Mouse (Mus musculus) layer of hippocampus, postnatal 36 days (tissue): ENCODE measurements at regions not wholly inside any gene's neighbourhood (a gene's known extent, or its start where the extent isn't known, plus 50 kb on each side); places are given as distances from the start of the nearest gene placed in this dataset.
A peak's percentile ranks its signal among the peaks of the same experiment; 100 is the strongest.

ENCODE experiments used
- DNase-seq, 2 experiments: peaks; one replicate each; pipeline ENCODE4 v3.0.0; 2022

DNA sequence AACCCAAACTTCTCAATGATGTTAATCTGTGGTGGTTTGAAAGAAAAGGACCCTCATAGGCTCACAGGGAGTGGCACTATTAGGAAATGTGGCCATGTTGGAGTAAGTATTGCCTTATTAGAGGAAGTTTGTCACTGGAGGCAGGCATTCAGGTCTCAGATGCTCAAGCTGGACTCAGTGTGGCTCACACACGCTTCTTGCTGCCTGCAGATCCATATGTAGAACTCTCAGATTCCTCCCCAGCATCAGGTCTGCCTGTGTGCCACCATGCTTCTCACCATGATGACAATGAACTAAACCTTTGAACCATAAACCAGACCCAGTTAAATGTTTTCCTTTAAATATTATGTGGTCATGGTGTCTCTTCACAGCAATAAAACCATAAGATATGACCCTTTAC lies 104.7 kb upstream of the Tbl1xr1 start:
- DNase-seq, result no peak

- DNase-seq, result no peak
Observed at GRCm38 (mm10) chr3:21973153-21973552, 103.3 kb upstream of the Tbl1xr1 start.

DNA sequence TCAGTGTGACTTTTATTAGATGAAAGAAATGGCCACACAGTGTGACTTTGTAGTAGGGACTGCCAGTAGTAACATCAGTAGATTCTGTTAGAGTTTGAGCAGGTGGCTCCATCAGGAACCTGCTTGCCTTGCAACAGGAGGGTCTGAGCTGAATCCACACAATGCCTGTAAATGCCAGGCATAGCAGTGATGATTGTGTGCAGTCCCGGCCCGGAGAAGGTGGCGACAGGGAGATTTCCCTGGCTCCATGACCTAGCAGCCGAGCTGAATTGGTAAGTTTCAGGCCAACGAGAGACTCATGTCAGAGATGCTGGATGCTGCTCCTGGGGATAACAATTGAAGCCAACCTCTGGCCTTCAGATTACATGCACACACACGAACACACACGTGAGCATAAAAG lies 102.8 kb upstream of the Tbl1xr1 start:
- no peak for DNase-seq

GRCm38 (mm10) chr3:21974766-21975165 lies 101.7 kb upstream of the Tbl1xr1 start:
- DNase-seq, result no peak

DNA sequence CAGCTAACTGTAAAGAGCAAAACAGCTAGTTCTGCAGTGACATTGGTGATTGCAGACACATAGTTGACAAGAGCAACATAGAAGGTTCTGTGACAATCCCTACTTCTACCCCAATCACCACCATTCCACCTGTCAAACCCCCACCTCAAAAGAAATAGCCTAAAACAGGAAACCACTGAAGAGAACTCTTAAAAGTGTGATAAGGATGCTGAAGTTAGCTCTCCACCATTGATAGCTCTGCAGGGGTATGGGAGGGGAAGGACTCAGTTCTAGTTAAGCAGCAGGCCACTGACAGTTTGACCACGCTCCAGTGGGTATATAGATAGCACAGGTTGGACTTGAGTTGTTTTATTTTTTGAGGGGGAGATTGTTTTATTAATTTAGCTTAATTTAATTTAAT lies 98.7 kb upstream of the Tbl1xr1 start:
- no peak for DNase-seq

DNA sequence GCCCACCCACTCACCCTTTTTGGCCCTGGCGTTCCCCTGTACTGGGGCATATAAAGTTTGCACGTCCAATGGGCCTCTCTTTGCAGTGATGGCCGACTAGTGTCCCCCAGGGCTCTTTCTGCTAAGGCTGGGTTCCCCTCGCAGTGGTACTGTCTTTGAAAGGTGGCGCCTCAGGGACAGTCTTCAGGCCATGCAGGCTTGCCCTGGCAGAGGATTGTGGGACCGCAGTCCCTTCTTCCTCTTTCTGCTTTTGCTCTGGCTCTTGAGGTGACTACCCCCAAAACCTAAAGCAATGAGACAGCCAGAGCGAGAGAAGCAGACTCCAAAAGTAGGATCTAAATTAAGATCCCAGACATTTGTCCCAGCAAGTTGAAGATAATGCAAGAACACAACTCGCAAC lies 93.5 kb upstream of the Tbl1xr1 start:
- DNase-seq, result no peak

DNA sequence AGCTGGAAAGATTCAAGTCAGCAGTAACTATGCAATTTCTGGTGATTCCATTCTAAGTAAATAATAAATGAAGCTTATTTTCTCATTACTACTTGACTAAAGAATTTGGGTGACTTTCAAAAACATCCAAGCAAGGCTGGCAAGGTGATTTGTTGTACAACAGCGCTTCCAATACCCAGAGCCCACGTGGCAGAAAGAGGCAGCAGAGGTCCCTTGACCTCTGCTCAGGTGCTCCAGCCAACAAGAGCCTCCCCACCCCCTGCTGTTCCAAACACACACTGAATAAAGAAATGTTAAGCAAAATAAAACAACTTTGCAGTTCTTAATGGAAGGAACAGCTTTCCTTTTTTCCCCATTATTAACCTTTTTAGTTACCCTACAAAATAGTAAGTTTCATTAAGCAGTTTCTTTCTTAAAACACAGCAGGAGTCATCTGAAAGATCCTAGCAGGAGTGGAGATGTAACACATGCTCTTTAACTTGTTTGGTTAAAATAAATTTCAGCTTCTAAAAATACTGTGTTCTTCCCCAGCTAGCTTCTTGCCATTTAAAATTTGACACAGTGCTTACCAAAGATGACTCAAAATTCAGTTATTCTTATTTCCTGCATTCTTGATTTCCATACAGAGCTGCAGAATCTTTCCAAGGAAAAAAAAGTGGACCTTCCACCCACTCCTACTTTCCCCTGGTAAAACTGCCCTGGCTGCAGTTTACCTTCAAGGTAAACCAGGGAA lies 92.3 kb upstream of the Tbl1xr1 start:
- DNase-seq, result no peak

DNA sequence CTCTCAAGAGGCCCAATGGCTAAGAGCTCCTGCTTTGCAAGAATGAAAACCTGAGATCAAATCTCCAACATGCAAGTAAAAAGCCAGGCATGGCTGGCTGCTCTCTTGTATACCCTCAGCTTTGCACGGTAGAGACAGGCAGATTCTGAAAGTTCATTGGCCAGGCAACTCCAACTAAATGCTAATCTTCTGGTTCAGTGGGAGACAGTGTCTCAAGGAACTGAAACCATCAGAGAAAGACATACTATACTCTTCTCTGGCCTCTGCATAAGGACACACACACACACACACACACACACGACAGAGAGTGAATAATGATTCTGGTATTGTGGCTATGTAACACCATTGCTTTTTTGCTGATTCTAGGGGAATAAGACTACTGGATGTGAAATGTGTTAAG lies 91.6 kb upstream of the Tbl1xr1 start:
- no peak for DNase-seq

DNA sequence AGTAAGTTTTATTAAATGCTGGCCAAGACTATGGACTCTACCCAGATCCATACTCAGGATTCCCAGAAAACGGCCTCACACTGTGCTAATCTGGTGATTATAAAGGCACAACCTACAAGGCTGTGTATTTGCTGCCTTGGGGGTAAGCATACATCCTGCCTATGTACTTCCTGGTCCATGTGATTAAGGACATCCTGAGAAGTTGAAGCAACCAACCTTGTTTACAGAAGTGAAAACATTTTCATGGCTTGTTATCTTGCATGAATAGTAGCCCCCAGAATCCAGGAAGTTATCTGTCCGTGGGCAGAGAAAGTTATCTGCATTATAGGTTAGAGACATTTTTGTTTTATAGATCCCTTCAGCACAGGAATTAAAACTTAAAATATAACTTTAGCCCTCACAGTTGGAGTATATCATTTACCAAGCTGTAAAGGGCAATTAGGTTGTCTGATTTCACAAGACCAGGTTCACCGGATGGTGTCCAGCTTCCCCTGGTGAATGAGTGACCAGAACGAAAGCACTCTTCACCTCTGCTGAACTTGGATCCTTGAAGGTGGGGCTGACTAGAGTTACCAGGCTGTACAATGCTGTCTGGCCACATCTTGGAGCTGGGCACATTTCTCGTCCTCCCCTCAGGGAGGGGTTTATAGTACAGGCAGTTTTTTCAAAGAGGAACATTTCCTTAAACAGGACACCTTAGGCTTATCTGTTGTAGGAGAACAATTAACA lies 90.1 kb upstream of the Tbl1xr1 start:
- DNase-seq, result no peak

DNA sequence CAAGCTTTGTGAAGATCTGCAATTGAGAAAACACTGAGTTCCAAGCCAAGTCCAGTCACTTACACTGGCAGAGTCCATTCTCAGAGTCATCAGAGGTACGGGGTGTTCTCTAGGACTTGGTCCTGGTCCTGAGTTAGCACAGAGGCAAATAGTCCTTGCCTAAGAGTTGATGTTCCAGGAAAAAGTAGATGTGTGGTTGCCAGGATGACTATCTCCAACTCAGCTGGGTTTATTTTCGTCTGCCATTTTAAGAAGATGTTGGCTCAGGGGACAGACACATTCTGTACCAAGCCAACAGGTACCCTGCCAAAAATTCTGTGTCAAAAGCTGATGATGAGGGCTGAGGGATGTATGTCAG lies 89.6 kb upstream of the Tbl1xr1 start:
- no peak for DNase-seq

DNA sequence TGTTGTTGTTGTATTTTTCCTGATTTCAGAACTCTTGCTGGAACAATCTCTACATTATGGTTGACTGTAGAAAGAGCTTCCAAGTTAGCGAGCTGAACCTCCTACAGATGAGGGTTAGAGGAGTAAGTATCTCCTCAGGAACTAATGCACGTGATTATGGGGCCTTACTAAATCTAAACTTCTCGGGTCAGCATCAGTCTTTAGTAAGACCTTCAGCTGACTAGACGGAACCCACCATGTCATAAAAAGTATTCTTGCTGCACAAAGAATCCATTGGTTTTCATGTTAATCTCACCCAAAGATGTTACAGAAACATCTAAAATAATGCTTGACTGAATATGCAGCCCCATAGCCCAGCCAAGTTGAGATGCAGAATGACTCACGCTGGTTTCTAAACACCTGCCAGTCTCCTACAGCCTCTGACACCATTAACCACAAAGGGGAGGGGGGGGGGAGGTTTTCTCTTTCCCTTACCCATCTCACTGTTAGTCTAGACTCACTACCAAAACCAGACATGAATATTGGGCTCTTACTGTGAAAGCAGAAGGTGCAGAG lies 88.9 kb upstream of the Tbl1xr1 start:
- no peak for DNase-seq

DNA sequence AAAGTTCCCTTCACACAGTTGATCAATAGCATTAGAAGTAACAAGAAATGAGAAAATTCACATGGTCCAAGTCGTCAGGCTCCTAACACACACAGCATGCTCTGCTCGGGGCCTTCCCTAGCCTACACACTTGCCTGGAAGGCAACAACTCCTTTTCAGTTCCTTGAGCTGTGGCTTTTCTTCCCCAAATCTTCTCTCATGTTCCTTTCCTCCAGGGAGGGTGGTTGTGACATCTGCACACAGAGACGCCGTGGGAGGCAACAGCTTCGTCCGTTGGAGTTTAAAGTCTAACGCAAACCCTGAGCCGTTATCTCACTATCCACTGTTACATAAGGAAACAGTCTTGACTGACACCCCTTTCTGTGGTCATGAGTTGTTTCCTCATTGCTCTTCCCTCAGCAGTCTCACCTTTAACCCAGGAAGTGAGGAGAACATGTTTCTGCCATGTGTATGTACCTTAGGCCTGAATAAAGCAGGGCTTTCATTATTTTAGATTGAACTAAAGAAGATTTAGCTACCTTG lies 88.4 kb upstream of the Tbl1xr1 start:
- DNase-seq, result peak; percentile 4 to 19

DNA sequence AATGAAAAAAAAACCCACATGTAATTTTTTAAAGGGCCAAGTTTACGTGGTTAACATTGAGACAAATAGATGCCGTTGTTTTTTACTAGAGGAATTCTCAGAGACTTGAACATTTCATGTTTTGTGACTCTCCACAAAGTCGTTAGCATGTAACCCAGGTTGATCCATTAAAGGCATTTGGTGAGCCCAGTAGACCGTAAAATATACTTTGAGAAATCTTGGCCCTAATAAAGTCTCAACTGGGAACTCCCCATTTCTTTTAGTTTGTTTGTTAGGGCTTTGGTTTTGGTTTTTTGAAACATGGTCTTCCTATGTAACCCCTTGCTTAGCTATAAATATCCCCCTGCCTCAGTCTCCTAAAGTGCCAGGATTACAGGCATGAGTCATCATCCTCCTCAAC lies 85.9 kb upstream of the Tbl1xr1 start:
- DNase-seq, result no peak

GRCm38 (mm10) chr3:21991681-21992152 lies 84.7 kb upstream of the Tbl1xr1 start:
- DNase-seq, result peak in 1 of 2 experiments; percentile 6

- DNase-seq, result no peak
Observed at GRCm38 (mm10) chr3:21992203-21992602, 84.2 kb upstream of the Tbl1xr1 start.

DNA sequence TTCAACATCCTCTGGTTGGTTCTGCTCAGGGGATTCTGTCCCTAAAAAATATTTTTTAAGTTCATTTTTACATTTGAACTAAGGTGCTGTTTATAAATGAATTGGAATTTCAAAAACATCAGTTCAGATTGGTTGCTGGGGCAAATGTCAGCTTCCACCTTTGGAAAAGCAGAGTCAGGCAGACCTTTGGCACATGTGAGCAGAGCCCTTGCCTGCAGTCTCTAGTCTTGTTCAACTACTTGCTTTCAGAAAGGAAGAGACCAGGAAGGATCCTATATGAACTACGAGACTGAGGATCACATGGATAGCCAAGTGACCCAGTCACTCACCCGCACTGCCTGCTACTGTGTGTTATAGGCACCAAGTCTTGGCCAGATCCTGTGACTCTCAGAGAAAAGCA lies 82.5 kb upstream of the Tbl1xr1 start:
- DNase-seq, result no peak

DNA sequence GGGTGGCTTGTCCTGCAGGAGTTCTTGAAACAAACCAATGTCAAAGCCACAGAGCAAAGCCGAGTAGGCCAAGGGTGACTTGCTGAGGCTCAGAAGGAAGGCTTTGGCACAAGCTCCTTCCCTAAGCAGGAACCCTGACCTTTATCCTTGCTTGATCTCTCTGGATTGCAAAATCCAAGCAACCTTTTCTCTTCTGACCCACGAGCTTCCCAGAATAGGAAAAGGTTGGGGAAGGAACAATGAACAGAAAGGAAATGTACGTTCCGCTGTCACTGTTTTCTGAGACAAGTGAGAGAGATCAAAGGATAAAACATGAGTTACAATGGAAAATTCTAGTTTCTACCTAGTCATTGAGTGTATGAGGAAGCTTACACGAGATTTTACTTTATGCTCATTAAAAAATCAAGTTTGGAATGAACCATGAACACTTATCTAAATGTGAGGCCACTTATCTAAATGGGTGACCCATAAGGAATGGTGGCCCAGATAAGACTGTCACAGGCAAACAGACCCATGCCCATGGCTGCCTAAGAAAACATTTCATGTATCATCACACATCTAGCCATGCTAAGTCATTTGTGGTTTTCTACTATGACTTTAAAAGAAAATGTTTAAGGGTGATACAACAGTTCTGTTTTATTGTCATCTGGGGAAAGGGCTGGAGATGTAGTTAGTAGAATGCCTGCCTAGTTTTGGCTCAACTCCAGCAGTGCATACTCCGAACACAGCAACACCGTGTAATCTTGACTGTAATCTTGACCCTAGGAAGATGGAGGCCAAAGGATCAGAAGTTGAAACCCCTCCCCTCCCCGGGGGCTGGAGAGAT lies 80.7 kb upstream of the Tbl1xr1 start:
- DNase-seq, result no peak

DNA sequence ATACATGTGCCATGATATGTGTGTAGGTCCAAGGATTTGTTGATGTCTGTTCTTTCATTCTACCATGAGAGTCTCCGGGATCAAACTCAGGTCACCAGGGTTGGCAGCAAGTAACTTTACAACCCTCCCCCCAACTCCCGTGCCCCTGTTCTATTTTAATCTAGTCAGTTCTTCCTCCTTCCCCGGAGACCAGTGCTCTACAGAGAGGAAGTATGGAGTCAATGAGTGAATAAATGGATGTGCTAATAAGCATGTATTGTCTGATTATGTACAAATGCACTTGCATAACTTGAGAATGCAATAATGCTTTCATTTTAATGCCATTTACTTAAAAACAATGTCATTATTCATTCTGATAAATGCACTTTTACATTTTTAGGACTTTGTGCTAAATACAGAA lies 79.1 kb upstream of the Tbl1xr1 start:
- DNase-seq, result no peak

GRCm38 (mm10) chr3:22005456-22005855 lies 71.0 kb upstream of the Tbl1xr1 start:
- DNase-seq, result no peak

- DNase-seq, result no peak
Observed at GRCm38 (mm10) chr3:22006113-22006512, 70.3 kb upstream of the Tbl1xr1 start.

GRCm38 (mm10) chr3:22006651-22007050 lies 69.8 kb upstream of the Tbl1xr1 start:
- DNase-seq, result no peak

- DNase-seq, result no peak
Observed at GRCm38 (mm10) chr3:22007736-22008135, 68.7 kb upstream of the Tbl1xr1 start.

DNA sequence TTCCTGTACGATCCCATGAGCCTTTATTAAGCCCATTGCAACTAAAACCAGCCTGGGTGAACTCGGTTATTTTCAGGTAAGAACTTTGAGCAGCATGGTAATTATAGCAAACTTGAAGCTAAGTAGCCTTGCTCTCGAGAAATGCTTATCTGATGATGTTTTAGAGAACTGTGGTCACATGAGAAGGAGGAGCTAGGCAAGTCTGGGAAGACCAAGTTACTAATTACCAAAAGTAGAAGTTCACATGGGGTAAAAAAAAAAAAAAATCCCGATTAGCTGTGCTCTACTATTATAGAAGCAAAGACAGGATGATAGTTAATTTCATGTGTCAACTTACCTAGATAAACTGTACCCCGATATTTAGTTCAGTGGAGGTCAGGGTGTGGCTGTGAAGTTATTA lies 68.0 kb upstream of the Tbl1xr1 start:
- DNase-seq, result no peak
